Mouse (Mus musculus) lung, embryonic 16.5 days (tissue): ENCODE results near the gene Mettl7b. TPM values are rescaled to one million over a fixed set of nuclear protein-coding genes. Genes with fewer than 3 reads are reported as not detected.

ENCODE experiments used
- ATAC-seq: fragments of 200-750 bp; cut with Nextera tagmentation; 2 replicates; pipeline ENCODE4 v1.8.0; 2017; ENCODE audit warnings: low read depth, mild to moderate bottlenecking, moderate library complexity
- H3K27ac ChIP-seq: fragments of 300-500 bp; sonication (generic); 2 replicates; pipeline ENCODE4 v1.5.1; 2014; ENCODE audit warnings: mild to moderate bottlenecking, control low read depth, low read length
- H3K27me3 ChIP-seq: fragments of 300-500 bp; sonication (generic); 2 replicates; pipeline ENCODE4 v1.6.1; 2014; ENCODE audit warnings: low read depth, low read length, mixed read lengths; ENCODE audit not compliant: control insufficient read depth, insufficient read depth
- H3K36me3 ChIP-seq: fragments of 300-500 bp; sonication (generic); 2 replicates; pipeline ENCODE4 v1.6.1; 2014; ENCODE audit warnings: low read length; ENCODE audit not compliant: control insufficient read depth, insufficient read depth
- H3K4me1 ChIP-seq: fragments of 300-500 bp; sonication (generic); replicated peaks from 2 replicates; pipeline ENCODE4 v1.6.1; 2014; ENCODE audit warnings: low read length, mixed read lengths; ENCODE audit not compliant: control insufficient read depth, insufficient read depth
- H3K4me2 ChIP-seq: fragments of 300-500 bp; sonication (generic); 2 replicates; pipeline ENCODE4 v1.6.1; 2014; ENCODE audit warnings: low read depth, low read length, control low read depth
- H3K4me3 ChIP-seq: fragments of 300-500 bp; sonication (generic); 2 replicates; pipeline ENCODE4 v1.5.1; 2014; ENCODE audit warnings: mild to moderate bottlenecking, low read length, control low read depth
- H3K9ac ChIP-seq: fragments of 300-500 bp; sonication (generic); 2 replicates; pipeline ENCODE4 v1.6.1; 2014; ENCODE audit warnings: low read length, control low read depth
- H3K9me3 ChIP-seq: fragments of 300-500 bp; sonication (generic); 2 replicates; pipeline ENCODE4 v1.6.1; 2016; ENCODE audit warnings: low read length; ENCODE audit not compliant: control insufficient read depth
- WGBS: fragments of 180-500 bp; shearing (Covaris S2); extraction: QIAGEN DNeasy Blood & Tissue Kit; methylation state at CpG from one replicate; pipeline ENCODE4 v1.1.7; 2014; 5-methylcytosine and 5-hydroxymethylcytosine counted together
- polyA plus RNA-seq: library from polyadenylated mRNA; unstranded; fragments of >200 nt; fragmentation: Nextera tagmentation; extraction: Ambion mirVana; gene quantifications from 2 replicates; pipeline ENCODE4 v1.2.1, GENCODE M21; 2015

Mettl7b gene
- polyA plus RNA-seq, 1 experiment from 2014 or later: 0.20 TPM

DNA sequence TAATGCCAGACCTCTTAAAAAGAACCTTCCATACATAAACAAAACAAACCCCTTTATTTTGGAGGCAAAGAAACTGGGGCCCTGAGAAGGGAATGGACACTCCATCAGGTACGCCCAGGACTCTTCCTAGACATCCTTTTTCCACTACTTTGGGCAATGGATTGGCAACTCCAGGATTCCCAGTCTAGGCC lies 38.1 kb downstream of the Mettl7b start, which contains the start of gene Rdh5:
Gene Rdh5 (minus strand): TSS at position 67 of the 191 bp plus-strand sequence.
- Histone ChIP-seq H3K9me3 (no peaks in the 10 kb centered on the region), H3K27ac (peak within 1 kb of the TSS; percentile 98), H3K9ac (peak within 1 kb of the TSS; percentile 83), H3K27me3 (no peaks in the 10 kb centered on the region), H3K4me2 (peak within 1 kb of the TSS; percentile 94), H3K4me1 (peaks cover 27% of the 10 kb centered on the region), H3K4me3 (peak within 1 kb of the TSS; percentile 83), H3K36me3 (no peaks in the 10 kb centered on the region)
- WGBS: 17% methylated on average over 1 of the region's 1 CpGs
- no peak for ATAC-seq

DNA sequence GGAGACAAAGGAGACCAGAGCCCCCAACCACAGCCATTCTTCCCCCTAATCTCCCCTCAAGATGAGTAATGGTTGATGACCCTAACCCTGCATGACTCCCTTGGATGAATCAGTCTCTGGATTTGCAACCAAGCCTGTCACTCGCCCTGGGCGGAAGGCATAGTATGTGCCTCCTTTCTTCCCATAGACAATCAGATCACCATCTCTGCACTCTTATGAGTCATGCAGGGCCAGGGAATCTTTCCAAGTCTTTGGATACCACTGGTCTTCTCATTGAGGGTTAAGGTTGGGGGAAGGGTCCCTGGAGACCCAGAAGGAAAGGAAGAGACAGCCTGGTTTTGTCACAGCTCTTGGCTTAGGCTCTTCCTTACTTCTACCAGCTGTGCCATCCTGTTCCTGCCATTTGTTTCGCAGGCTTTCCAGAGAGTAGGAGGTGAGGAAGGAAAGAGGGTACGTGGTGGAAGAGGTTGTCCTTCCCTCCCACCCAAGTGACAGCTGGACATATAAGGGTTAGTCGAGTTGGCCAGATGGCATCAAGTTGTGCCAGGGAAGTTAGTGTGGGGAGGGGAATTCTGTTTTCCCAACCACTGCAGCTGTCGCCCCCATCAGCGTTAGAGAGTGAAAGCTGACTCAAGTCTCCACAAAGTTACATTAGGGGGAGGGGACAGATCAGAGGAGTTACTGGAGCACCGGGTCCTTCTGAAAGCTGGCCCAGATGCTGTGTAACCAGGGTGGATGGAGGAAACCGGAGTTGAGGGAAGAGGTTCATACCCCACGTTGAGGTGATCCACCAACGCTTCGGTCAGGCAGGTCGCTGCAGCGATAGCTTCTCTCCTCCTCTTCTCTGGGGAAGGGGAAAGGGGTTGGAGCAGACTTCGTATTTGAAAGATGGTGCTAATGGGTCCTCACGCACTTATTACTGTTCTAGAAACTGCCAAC lies 38.6 kb downstream of the Mettl7b start:
- no peak for ATAC-seq
- WGBS: 62% methylated on average over 16 of the region's 16 CpGs
- Histone ChIP-seq H3K27ac (peak overlapping the region; percentile 98), H3K4me3 (peak overlapping the region; percentile 83), H3K9me3 (no peaks in the 10 kb centered on the region), H3K4me2 (peak overlapping the region; percentile 94), H3K27me3 (no peaks in the 10 kb centered on the region), H3K36me3 (0 out of 2 replicates have a peak, but pooled peaks cover 2% of the 10 kb centered on the region), H3K9ac (peak overlapping the region; percentile 83), H3K4me1 (peaks cover 27% of the 10 kb centered on the region)

DNA sequence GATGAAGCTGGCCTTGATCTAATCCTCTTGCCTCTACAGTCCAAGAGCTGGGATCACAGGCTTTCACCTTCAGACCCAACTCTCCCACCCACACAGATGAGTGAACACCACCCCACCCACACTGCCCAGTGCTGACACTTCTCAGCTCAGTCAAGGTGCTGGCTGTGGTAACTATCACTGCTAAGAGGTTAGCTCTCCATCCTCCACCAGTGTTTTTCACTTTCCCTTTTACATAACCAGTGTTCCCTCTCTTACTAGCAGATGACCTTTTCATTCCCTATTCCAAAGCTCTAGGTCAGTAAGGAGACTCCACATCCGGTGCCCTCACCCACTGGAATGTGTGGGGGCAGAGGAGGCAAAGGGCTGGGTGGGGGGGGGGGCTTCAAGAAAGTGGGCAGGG lies 39.5 kb downstream of the Mettl7b start:
- Histone ChIP-seq H3K9me3 (no peaks in the 10 kb centered on the region), H3K27me3 (no peaks in the 10 kb centered on the region), H3K4me1 (peaks cover 27% of the 10 kb centered on the region), H3K36me3 (0 out of 2 replicates have a peak, but pooled peaks cover 2% of the 10 kb centered on the region), H3K27ac (peak overlapping the region; percentile 54; the same call in 1 of the 2 replicates), H3K4me3 (no peak overlapping the region), H3K4me2 (no peak overlapping the region), H3K9ac (no peak overlapping the region)
- 47% methylated on average over 1 of the region's 1 CpGs for WGBS
- ATAC-seq: no peak

DNA sequence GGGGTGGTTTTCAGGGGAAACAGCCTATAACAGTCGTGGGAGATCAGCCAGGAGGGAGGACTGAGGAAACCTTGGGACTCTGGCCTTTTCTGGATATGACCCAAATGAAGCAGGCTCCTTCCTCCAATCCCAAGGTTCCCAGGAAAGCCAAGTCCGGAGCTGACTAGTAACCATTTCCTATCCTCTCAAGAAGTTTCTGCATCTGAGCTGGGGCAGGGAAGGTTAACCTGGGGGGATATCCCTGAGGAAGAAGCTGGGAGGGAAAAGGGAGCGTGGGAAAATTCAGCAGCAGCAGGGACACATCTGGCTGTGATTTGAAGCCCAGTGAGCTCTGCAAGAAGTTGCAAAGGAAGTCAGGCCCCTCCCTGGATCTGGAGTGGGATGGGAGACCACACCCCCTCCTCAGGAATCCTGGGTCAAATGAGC lies 40.0 kb downstream of the Mettl7b start:
- 52% methylated on average over 3 of the region's 3 CpGs for WGBS
- H3K27me3 ChIP-seq: no peaks in the 10 kb centered on the region
- peak overlapping the region; percentile 1; the same call in 1 of the 2 replicates for H3K27ac ChIP-seq
- H3K4me2 ChIP-seq: 0 out of 2 replicates have a peak overlapping the region, but pooled peaks have one; percentile 6
- peaks cover 27% of the 10 kb centered on the region for H3K4me1 ChIP-seq
- H3K9me3 ChIP-seq: no peaks in the 10 kb centered on the region
- no peak for ATAC-seq
- 0 out of 2 replicates have a peak, but pooled peaks cover 2% of the 10 kb centered on the region for H3K36me3 ChIP-seq
- H3K4me3 ChIP-seq: no peak overlapping the region
- H3K9ac ChIP-seq: peak overlapping the region; percentile 32; the same call in 1 of the 2 replicates

DNA sequence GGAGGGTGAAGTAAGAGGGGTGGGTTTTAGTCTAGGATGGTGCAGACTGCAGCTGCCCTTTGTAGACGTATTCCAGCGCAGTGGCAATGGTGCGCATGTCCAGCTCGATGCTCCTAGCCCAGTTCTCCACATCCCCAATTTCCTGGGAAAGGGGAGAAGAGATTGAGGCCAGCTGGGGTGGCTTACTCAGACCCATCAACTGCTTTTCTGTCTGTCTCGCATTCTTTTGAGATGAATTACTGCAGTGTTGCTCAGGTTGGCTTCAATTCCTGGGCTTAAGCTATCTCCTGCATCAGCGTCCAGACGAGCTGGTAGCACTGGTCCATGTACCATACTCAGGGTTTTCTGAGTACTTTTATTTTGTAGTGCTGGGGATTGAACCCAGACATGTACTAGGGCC lies 40.8 kb downstream of the Mettl7b start:
- Histone ChIP-seq H3K9ac (no peak overlapping the region), H3K4me3 (no peak overlapping the region), H3K36me3 (0 out of 2 replicates have a peak, but pooled peaks cover 2% of the 10 kb centered on the region), H3K9me3 (no peaks in the 10 kb centered on the region), H3K27me3 (no peaks in the 10 kb centered on the region), H3K4me2 (no peak overlapping the region), H3K4me1 (peaks cover 27% of the 10 kb centered on the region), H3K27ac (peak overlapping the region; percentile 48)
- WGBS: 70% methylated on average over 7 of the region's 7 CpGs
- no peak for ATAC-seq

DNA sequence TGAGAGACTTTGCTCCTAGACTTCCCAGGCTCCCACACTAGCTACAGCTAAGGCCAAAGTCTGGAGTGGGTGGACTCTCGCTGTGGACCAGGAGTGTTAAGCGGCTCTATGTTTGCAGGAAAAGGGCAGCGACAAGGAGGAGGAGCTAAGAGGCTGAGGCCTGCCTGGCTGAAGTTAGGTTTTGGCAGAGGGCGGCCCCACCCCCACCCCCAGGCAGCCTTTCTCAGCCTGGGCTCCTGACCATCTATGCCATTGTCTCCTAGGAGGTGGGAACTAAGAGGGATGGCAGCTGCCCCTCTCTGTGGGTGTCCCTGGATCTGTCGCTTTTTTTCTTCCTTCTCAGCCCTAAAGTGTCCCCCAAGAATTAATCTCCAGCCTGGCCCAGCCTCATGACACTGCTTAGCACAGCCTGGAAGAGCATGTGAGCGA lies 41.6 kb downstream of the Mettl7b start:
- H3K4me3 ChIP-seq: no peak overlapping the region
- 26% methylated on average over 6 of the region's 6 CpGs for WGBS
- H3K4me2 ChIP-seq: no peak overlapping the region
- H3K4me1 ChIP-seq: peaks cover 27% of the 10 kb centered on the region
- H3K9ac ChIP-seq: no peak overlapping the region
- no peaks in the 10 kb centered on the region for H3K9me3 ChIP-seq
- peaks cover 7% of the 10 kb centered on the region for H3K36me3 ChIP-seq
- H3K27ac ChIP-seq: peak overlapping the region; percentile 48
- H3K27me3 ChIP-seq: no peaks in the 10 kb centered on the region
- ATAC-seq: no peak

DNA sequence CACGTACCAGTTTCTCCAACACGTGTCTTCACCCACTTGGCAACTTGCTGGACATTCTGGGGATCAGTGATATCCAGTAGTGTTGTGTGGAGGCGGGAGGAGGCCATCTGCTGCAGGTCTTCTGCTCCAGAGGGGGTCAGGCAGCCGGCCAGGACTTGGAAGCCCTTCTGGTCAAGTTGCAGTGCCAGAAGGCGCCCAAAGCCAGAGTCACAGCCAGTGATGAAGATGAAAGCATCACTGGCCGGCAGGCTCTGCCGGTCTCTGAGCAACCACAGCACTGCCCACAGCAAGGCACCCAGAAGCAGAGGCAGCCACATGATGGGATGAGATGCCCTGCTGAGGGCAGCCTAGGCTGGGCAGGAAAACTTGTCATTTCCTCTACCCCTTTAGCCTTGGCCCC lies 42.5 kb downstream of the Mettl7b start:
- H3K27ac ChIP-seq: no peak overlapping the region
- peaks cover 19% of the 10 kb centered on the region for H3K4me1 ChIP-seq
- H3K4me2 ChIP-seq: no peak overlapping the region
- H3K4me3 ChIP-seq: no peak overlapping the region
- WGBS: 55% methylated on average over 7 of the region's 7 CpGs
- no peak for ATAC-seq
- H3K36me3 ChIP-seq: peaks cover 9% of the 10 kb centered on the region
- H3K9me3 ChIP-seq: no peaks in the 10 kb centered on the region
- no peaks in the 10 kb centered on the region for H3K27me3 ChIP-seq
- H3K9ac ChIP-seq: no peak overlapping the region

DNA sequence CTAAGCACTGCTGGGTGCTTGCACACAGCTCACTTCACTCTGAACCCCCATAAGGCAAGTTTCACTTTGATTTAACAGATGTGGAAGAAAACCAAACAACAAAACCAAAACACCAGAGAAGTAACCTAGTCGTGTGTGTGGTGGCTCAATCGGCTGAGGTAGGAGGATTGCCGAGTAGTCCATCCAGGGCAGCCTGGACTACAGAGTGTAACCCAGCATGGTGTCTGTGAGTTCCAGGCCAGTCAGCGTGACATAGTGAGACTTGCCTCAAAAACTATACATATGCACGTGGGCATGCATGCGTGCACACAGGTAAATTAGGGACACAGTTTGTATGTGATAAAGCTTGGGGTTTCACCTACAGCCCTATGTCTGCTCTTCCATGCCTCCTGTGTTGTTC lies 43.4 kb downstream of the Mettl7b start:
- ATAC-seq: no peak
- peaks cover 9% of the 10 kb centered on the region for H3K36me3 ChIP-seq
- no peaks in the 10 kb centered on the region for H3K27me3 ChIP-seq
- H3K9me3 ChIP-seq: no peaks in the 10 kb centered on the region
- no peak overlapping the region for H3K4me2 ChIP-seq
- H3K4me1 ChIP-seq: peaks cover 18% of the 10 kb centered on the region
- 86% methylated on average over 6 of the region's 6 CpGs for WGBS
- no peak overlapping the region for H3K9ac ChIP-seq
- H3K27ac ChIP-seq: no peak overlapping the region
- H3K4me3 ChIP-seq: no peak overlapping the region

DNA sequence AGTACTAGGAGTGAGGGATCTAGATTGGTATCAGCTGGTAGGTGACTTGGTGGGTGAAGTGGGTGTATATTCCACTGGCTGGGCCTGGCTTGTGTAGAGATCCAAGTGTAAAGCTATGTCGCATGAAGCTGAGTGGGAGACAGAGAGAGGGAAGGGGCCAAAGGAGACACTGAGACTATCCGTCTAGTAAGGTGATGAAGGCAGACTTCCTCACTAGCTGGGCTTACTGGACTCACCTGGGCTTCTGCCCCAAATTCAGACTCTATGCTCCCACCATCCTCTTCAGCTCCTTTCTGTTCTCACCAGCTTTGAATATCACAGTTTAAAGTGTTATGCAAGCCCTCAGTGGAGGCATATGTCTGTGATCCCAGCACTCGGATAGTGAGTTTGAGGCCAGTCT lies 44.1 kb downstream of the Mettl7b start:
- Histone ChIP-seq H3K9ac (no peak overlapping the region), H3K9me3 (no peaks in the 10 kb centered on the region), H3K4me3 (no peak overlapping the region), H3K4me1 (peaks cover 11% of the 10 kb centered on the region), H3K27me3 (no peaks in the 10 kb centered on the region), H3K27ac (no peak overlapping the region), H3K4me2 (no peak overlapping the region), H3K36me3 (peaks cover 10% of the 10 kb centered on the region)
- ATAC-seq: no peak
- 80% methylated on average over 3 of the region's 3 CpGs for WGBS
